Mouse (Mus musculus) heart, adult 9 months (tissue): Measurements from ENCODE around the gene Pdik1l.

Source experiments
- DNase-seq, 2 experiments: peaks; one replicate each; pipeline ENCODE4 v3.0.0; 2022; ENCODE audit warnings: low spot score in 2 of 2

The Pdik1l gene

DNA sequence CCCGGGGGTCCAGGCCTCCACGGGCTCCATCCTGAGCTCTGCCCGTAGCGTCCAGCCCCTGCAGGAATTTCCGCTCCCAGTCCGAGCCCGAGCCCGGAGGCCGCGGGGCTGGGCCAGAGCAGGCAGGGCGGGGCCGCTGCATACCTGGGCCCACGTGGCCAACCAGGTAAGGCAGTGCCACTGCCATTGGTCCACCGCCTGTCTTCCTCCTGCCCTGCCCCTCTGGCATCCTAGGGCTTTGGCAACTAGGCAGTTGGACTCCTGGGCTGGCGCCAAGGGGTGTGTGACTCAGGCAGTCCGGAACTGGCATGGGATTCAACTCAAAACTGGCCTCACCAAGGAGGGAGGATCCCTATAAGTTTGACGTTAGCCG lies 49.4 kb downstream of the Pdik1l start, which contains the start of gene Cnksr1:
Gene Cnksr1, minus strand, starts transcription at position 121 of the 373 bp plus-strand sequence.
- peak in 1 of 2 experiments; percentile 69 for DNase-seq

DNA sequence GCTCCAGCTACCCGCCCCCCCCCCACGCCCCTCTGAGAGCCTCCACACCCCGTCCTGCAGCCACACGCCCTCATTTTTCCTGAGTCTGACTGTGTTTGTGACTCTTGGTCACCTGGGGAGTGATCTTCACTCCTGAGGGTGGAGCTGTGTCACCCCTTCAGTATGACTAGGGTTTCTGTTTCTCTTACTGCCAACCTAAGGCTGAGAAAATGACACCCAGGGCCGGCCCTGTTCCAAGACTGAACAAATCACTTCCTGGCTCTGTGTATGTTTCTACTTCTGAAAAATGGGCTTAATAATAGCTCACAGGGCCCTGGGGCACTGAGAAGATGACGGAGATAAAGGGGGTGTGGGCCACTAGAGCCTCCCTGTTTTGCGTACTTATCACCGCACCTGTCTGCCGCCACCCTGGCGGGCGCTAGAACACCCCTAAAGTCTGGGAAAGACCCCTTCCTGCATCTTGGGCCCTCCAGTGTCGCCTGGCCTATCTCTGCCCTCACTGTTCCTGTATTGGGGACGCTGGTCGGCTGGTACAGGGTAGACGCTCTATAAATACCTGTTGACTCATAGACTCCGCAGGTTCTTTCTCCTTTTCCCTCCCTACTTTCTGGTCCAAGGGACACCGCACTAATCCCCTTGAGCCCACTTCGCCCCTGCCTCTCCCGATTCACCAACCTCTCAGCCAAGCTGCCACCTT lies 50.0 kb downstream of the Pdik1l start:
- no peak for DNase-seq

DNA sequence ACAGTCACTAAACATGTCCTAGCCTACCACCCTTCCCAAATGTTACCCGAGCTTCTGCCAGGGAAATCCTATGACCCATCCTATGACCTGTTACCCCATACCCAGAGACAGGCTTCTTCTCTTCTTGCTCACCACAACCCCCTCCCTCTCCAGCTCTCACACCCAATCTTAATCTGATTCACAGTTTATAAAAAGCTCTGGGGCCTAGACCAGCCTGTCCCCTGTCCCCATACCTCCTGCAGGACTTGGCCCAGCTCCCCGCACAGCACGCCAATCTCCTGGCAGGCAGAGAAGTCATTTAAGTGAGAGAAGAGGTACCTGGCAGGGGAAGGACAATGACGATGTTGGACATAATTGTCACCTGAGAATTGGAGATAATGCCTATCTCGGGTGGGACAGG lies 52.8 kb downstream of the Pdik1l start:
- no peak for DNase-seq

DNA sequence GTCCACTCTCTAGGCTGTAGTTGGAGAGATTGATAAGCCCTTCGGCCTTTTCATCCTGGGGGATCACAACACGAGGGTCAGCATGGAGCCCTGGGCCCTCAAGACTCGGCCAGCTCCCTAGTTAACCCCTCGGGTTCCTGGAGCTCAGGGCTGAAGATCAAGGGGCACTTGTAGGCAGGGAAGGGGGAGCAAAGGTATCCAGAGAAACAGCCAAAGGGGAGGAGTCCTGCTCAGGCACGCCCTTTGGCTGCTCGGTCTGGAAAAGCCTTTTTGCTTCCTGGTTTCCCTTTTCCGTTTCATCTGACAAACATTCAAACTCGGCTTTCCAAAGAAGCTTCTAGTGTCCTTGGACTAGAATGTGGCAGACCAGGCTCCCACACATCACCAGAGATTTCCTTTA lies 57.3 kb downstream of the Pdik1l start:
- no peak for DNase-seq

DNA sequence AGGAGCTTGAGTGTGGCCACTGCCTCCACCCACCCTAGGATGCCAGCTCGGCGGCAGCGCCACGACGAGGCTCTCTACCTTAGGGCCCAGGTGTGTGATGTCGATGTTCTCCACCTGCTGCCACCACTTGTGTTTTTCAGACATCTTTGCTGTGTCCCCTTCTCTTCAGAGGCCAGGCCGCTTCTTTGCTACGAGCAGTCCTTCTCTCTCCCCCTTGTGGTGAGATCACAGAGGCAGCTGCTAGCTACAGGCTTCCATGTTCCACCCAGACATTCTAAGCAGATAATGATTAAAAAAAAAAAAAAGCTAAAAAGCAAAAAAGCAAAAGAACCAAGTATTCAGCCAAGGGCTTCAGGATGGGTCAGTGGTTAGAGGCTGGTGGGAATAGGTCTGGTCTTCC lies 60.5 kb downstream of the Pdik1l start, which contains the start of gene Catsper4:
Gene Catsper4, minus strand, starts transcription at position 190 of the 400 bp plus-strand sequence.
- no peak for DNase-seq
